Mouse (Mus musculus) limb, embryonic 11.5 days (tissue): ENCODE results near the gene Lrrc26. TPM values are rescaled to one million over a fixed set of nuclear protein-coding genes. Genes with fewer than 3 reads are reported as not detected.

ENCODE experiments used
- ATAC-seq: fragments of 200-750 bp; cut with Nextera tagmentation; 2 replicates; pipeline ENCODE4 v1.8.0; 2017; ENCODE audit warnings: low read depth; ENCODE audit not compliant: insufficient number of reproducible peaks, low FRiP score, low TSS enrichment
- DNase-seq: peaks from one replicate; pipeline ENCODE4 v3.0.0-alpha.2; 2015; ENCODE audit warnings: low spot score
- H3K27ac ChIP-seq: fragments of 300-500 bp; sonication (generic); replicated peaks from 2 replicates; pipeline ENCODE4 v1.5.1; 2014; ENCODE audit warnings: low read depth, mild to moderate bottlenecking, low read length
- H3K27me3 ChIP-seq: fragments of 300-500 bp; sonication (generic); 2 replicates; pipeline ENCODE4 v1.6.1; 2014; ENCODE audit warnings: mild to moderate bottlenecking, low read length, mixed read lengths; ENCODE audit not compliant: control insufficient read depth, insufficient read depth
- H3K36me3 ChIP-seq: fragments of 300-500 bp; sonication (generic); 2 replicates; pipeline ENCODE4 v1.6.1; 2014; ENCODE audit warnings: mild to moderate bottlenecking, low read length, moderate library complexity, mixed read lengths; ENCODE audit not compliant: control insufficient read depth, insufficient read depth
- H3K4me1 ChIP-seq: fragments of 300-500 bp; sonication (generic); 2 replicates; pipeline ENCODE4 v1.6.1; 2014; ENCODE audit warnings: low read length, mixed read lengths; ENCODE audit not compliant: control insufficient read depth, insufficient read depth
- H3K4me2 ChIP-seq: fragments of 300-500 bp; sonication (generic); 2 replicates; pipeline ENCODE4 v1.6.1; 2014; ENCODE audit warnings: low read depth, mild to moderate bottlenecking, moderate library complexity; ENCODE audit not compliant: severe bottlenecking
- H3K4me3 ChIP-seq: fragments of 300-500 bp; sonication (generic); 2 replicates; pipeline ENCODE4 v1.5.1; 2014; ENCODE audit warnings: low read depth, low read length
- H3K9ac ChIP-seq: fragments of 300-500 bp; sonication (generic); 2 replicates; pipeline ENCODE4 v1.6.1; 2014; ENCODE audit warnings: mild to moderate bottlenecking, low read length
- H3K9me3 ChIP-seq: fragments of 300-500 bp; sonication (generic); 2 replicates; pipeline ENCODE4 v1.6.1; 2016; ENCODE audit warnings: low read length; ENCODE audit not compliant: control insufficient read depth
- WGBS: fragments of 180-500 bp; shearing (Covaris S2); extraction: QIAGEN DNeasy Blood & Tissue Kit; methylation state at CpG from one replicate; pipeline ENCODE4 v1.1.7; 2014; 5-methylcytosine and 5-hydroxymethylcytosine counted together
- polyA plus RNA-seq: library from polyadenylated mRNA; unstranded; fragments of >200 nt; fragmentation: Nextera tagmentation; extraction: Ambion mirVana; gene quantifications from 2 replicates; pipeline ENCODE4 v1.2.1, GENCODE M21; 2014

The Lrrc26 gene
- polyA plus RNA-seq, 1 experiment from 2014 or later: not detected

GRCm38 (mm10) chr2:25333569-25333968 lies 43.9 kb downstream of the Lrrc26 start:
- 77% methylated on average over 2 of the region's 2 CpGs for WGBS
- Histone ChIP-seq H3K4me3 (peak overlapping the region; percentile 95), H3K4me1 (peaks cover 7% of the 10 kb centered on the region), H3K36me3 (peaks cover 22% of the 10 kb centered on the region), H3K27ac (no peak overlapping the region), H3K4me2 (peak overlapping the region; percentile 76), H3K9ac (peak overlapping the region; percentile 84; the same call in 1 of the 2 replicates), H3K9me3 (no peaks in the 10 kb centered on the region), H3K27me3 (no peaks in the 10 kb centered on the region)
- ATAC-seq: no peak
- no peak for DNase-seq

DNA sequence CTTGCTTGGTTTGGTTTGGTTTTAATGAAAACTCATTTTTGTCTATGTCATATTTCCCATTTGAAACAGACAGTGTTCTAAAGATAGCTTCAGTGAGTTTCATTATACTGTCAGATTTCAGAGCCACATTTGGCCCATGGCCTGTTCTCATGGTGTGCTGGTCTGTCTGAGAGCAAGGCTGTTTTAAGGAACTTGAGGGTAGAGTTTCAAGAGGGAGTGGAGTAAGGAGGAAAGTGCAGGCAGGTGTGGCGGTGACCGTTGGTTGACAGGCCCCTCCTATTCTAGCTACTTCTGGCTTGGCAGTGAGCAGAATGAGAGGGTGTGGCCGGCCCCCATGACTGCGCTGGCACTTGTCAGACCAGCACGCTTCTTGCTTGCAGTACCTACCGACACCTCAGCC lies 48.6 kb downstream of the Lrrc26 start:
- Histone ChIP-seq H3K4me3 (no peak overlapping the region), H3K36me3 (peaks cover 36% of the 10 kb centered on the region), H3K27me3 (no peaks in the 10 kb centered on the region), H3K9ac (no peak overlapping the region), H3K9me3 (no peaks in the 10 kb centered on the region), H3K27ac (no peak overlapping the region), H3K4me2 (no peak overlapping the region), H3K4me1 (peaks cover 3% of the 10 kb centered on the region)
- no peak for DNase-seq
- ATAC-seq: no peak
- WGBS: 94% methylated on average over 6 of the region's 6 CpGs

Other genes with a start within 250 kb of the Lrrc26 start
- gene Nsmf, start 235.6 kb upstream of the Lrrc26 start, polyA plus RNA-seq: 41.7 and 42.0 TPM in 2 replicates
- not detected in 2 replicates for gene Entpd8, start 209.6 kb upstream of the Lrrc26 start, polyA plus RNA-seq
- 0.24 TPM in 1 of 2 replicates, not detected in the other for gene Noxa1, start 194.8 kb upstream of the Lrrc26 start, polyA plus RNA-seq
- gene Nrarp, start 109.2 kb upstream of the Lrrc26 start, polyA plus RNA-seq: 8.8 and 10.0 TPM in 2 replicates
- gene Tor4a, start 93.0 kb upstream of the Lrrc26 start, polyA plus RNA-seq: 3.1 and 3.7 TPM in 2 replicates
- 103 and 106 TPM in 2 replicates for gene Nelfb, start 78.4 kb upstream of the Lrrc26 start, polyA plus RNA-seq
- 0.19 TPM in 1 of 2 replicates, not detected in the other for gene Stpg3, start 75.3 kb upstream of the Lrrc26 start, polyA plus RNA-seq
- not detected in 2 replicates for gene Fam166a, start 71.2 kb upstream of the Lrrc26 start, polyA plus RNA-seq
- 526 and 567 TPM in 2 replicates for gene Tubb4b, start 65.2 kb upstream of the Lrrc26 start, polyA plus RNA-seq
- not detected in 2 replicates for gene Slc34a3, start 55.6 kb upstream of the Lrrc26 start, polyA plus RNA-seq
- not detected in 2 replicates for gene Rnf224, start 53.1 kb upstream of the Lrrc26 start, polyA plus RNA-seq
- 6.5 and 8.8 TPM in 2 replicates for gene Rnf208, start 47.7 kb upstream of the Lrrc26 start, polyA plus RNA-seq
- gene Cysrt1, start 47.5 kb upstream of the Lrrc26 start, polyA plus RNA-seq: not detected in 2 replicates
- 4.0 and 6.6 TPM in 2 replicates for gene AL732309.1, start 43.1 kb upstream of the Lrrc26 start, polyA plus RNA-seq
- gene Tmem203, start 34.5 kb upstream of the Lrrc26 start, polyA plus RNA-seq: 11.1 and 14.6 TPM in 2 replicates
- gene Tprn, start 27.3 kb upstream of the Lrrc26 start, polyA plus RNA-seq: 5.6 and 5.7 TPM in 2 replicates
- gene Ssna1, start 17.5 kb upstream of the Lrrc26 start, polyA plus RNA-seq: 237 and 242 TPM in 2 replicates
- 118 and 120 TPM in 2 replicates for gene Anapc2, start 17.4 kb upstream of the Lrrc26 start, polyA plus RNA-seq
- gene Tmem210, start 1.8 kb upstream of the Lrrc26 start, polyA plus RNA-seq: not detected in 2 replicates
- 0.60 and 1.4 TPM in 2 replicates for gene Grin1, start 29.3 kb downstream of the Lrrc26 start, polyA plus RNA-seq
- 81.9 and 97.6 TPM in 2 replicates for gene Man1b1, start 42.4 kb downstream of the Lrrc26 start, polyA plus RNA-seq
- gene Dpp7, start 66.4 kb downstream of the Lrrc26 start, polyA plus RNA-seq: 16.6 and 18.8 TPM in 2 replicates
- gene Uap1l1, start 75.8 kb downstream of the Lrrc26 start, polyA plus RNA-seq: 8.9 and 9.1 TPM in 2 replicates
- 63.0 and 69.4 TPM in 2 replicates for gene Sapcd2, start 82.4 kb downstream of the Lrrc26 start, polyA plus RNA-seq
- gene Entpd2, start 106.0 kb downstream of the Lrrc26 start, polyA plus RNA-seq: not detected in 2 replicates
- 6.1 and 6.8 TPM in 2 replicates for gene Npdc1, start 109.4 kb downstream of the Lrrc26 start, polyA plus RNA-seq
- gene Fut7, start 133.4 kb downstream of the Lrrc26 start, polyA plus RNA-seq: not detected in 2 replicates
- 3.1 and 3.8 TPM in 2 replicates for gene Abca2, start 138.8 kb downstream of the Lrrc26 start, polyA plus RNA-seq
- 0.81 TPM in 1 of 2 replicates, not detected in the other for gene Clic3, start 166.9 kb downstream of the Lrrc26 start, polyA plus RNA-seq
- gene Paxx, start 171.2 kb downstream of the Lrrc26 start, polyA plus RNA-seq: 15.0 and 18.1 TPM in 2 replicates
- not detected in 2 replicates for gene Ptgds, start 180.1 kb downstream of the Lrrc26 start, polyA plus RNA-seq
- gene Lcn12, start 204.0 kb downstream of the Lrrc26 start, polyA plus RNA-seq: not detected in 2 replicates
- gene Fbxw5, start 210.8 kb downstream of the Lrrc26 start, polyA plus RNA-seq: 68.0 and 72.3 TPM in 2 replicates
- 5.6 and 5.8 TPM in 2 replicates for gene C8g, start 211.8 kb downstream of the Lrrc26 start, polyA plus RNA-seq